Mouse (Mus musculus) heart, adult 2 months (tissue): Measurements from ENCODE around the gene Gm49384.
"Not testable (repeated sequence)": the region's sequence is repeated elsewhere in the genome, so short reads cannot be mapped to it uniquely, and the experiment has no call there.

Experiments
- CTCF ChIP-seq: fragments of 200-600 bp; IDR thresholded peaks from 2 replicates; pipeline ENCODE4 v1.8.1; 2022; ENCODE audit warnings: antibody characterized with exemption, mild to moderate bottlenecking, moderate library complexity
- EP300 ChIP-seq: fragments of 200-500 bp; IDR thresholded peaks from 2 replicates; pipeline ENCODE4 v1.6.1; 2011; ENCODE audit warnings: low read depth, low read length, control low read depth; ENCODE audit not compliant: insufficient read depth
- POLR2A ChIP-seq: fragments of 200-500 bp; IDR thresholded peaks from 2 replicates; pipeline ENCODE4 v1.6.1; 2011; ENCODE audit warnings: mild to moderate bottlenecking, low read depth, low read length, control low read depth; ENCODE audit not compliant: insufficient read depth

GRCm38 (mm10) chr12:69163586-69163985 lies 40.5 kb downstream of the Gm49384 start:
- TF ChIP-seq POLR2A, EP300, CTCF: not testable (repeated sequence)
